Mouse (Mus musculus) liver, adult 2 months (tissue): ENCODE measurements at regions not wholly inside any gene's neighbourhood (a gene's known extent, or its start where the extent isn't known, plus 50 kb on each side); places are given as distances from the start of the nearest gene placed in this dataset.

Source experiments
- DNase-seq: peaks from one replicate; pipeline ENCODE4 v3.0.0-alpha.2; 2011; ENCODE audit warnings: low read depth, low spot score; ENCODE audit errors: extremely low read depth
- H3K27ac ChIP-seq: fragments of 200-500 bp; replicated peaks from 2 replicates; pipeline ENCODE4 v1.5.1; 2012; ENCODE audit warnings: low read depth, mild to moderate bottlenecking, control low read depth, inconsistent platforms, low read length; ENCODE audit not compliant: insufficient read depth
- H3K27me3 ChIP-seq: fragments of 200-500 bp; 2 replicates; pipeline ENCODE4 v1.6.1; 2012; ENCODE audit warnings: mild to moderate bottlenecking, moderate library complexity, low read length, inconsistent platforms; ENCODE audit not compliant: control insufficient read depth, insufficient read depth
- H3K36me3 ChIP-seq: fragments of 200-500 bp; 2 replicates; pipeline ENCODE4 v1.6.1; 2012; ENCODE audit warnings: low read length, inconsistent platforms; ENCODE audit not compliant: control insufficient read depth, insufficient read depth
- H3K4me1 ChIP-seq: fragments of 200-500 bp; 2 replicates; pipeline ENCODE4 v1.6.1; 2011; ENCODE audit warnings: low read length; ENCODE audit not compliant: control insufficient read depth, insufficient read depth
- H3K4me3 ChIP-seq: fragments of 200-500 bp; 2 replicates; pipeline ENCODE4 v1.5.1; 2011; ENCODE audit warnings: low read depth, mild to moderate bottlenecking, control low read depth, low read length, moderate library complexity; ENCODE audit not compliant: insufficient read depth
- H3K79me2 ChIP-seq: fragments of 200-500 bp; 2 replicates; pipeline ENCODE4 v1.6.1; 2012; ENCODE audit warnings: inconsistent platforms, mild to moderate bottlenecking, low read length, moderate library complexity; ENCODE audit not compliant: control insufficient read depth, insufficient read depth
- H3K9ac ChIP-seq: fragments of 200-500 bp; 2 replicates; pipeline ENCODE4 v1.6.1; 2012; ENCODE audit warnings: low read depth, mild to moderate bottlenecking, control low read depth, inconsistent platforms, low read length
- CTCF ChIP-seq: fragments of 200-500 bp; IDR thresholded peaks from 2 replicates; pipeline ENCODE4 v1.5.1; 2011; ENCODE audit warnings: low read depth, low read length, control low read depth
- POLR2A ChIP-seq: fragments of 200-500 bp; IDR thresholded peaks from 2 replicates; pipeline ENCODE4 v1.6.1; 2011; ENCODE audit warnings: low read length, control low read depth; ENCODE audit not compliant: insufficient read depth; ENCODE audit errors: extremely low read depth
- WGBS: fragments of 180-500 bp; shearing (Covaris S2); methylation state at CpG from one replicate; pipeline ENCODE4 v1.1.7; 2018; 5-methylcytosine and 5-hydroxymethylcytosine counted together

GRCm38 (mm10) chr8:46375986-46376385 is 81.5 kb upstream of the Helt start:
- 16% methylated on average over 2 of the region's 2 CpGs for WGBS
- H3K4me3 ChIP-seq = no peak overlapping the region

GRCm38 (mm10) chr8:46384926-46385325 is 85.9 kb upstream of the Acsl1 start:
- 28% methylated on average over 7 of the region's 7 CpGs for WGBS
- Histone ChIP-seq H3K79me2 (no peaks in the 10 kb centered on the region), H3K9ac (peak overlapping the region; percentile 56), H3K27ac (peak overlapping the region; percentile 93), H3K4me1 (peaks cover 27% of the 10 kb centered on the region), H3K36me3 (no peaks in the 10 kb centered on the region), H3K27me3 (no peaks in the 10 kb centered on the region), H3K4me3 (no peak overlapping the region)
- DNase-seq = peak; percentile 88
- TF ChIP-seq POLR2A (no peak), CTCF (no peak)

More at GRCm38 (mm10) chr8:46375986-46376385, 81.5 kb upstream of the Helt start:
- DNase-seq = peak; percentile 99
- peaks cover 3% of the 10 kb centered on the region; the same call in 1 of the 2 replicates for H3K79me2 ChIP-seq
- no peaks in the 10 kb centered on the region for H3K27me3 ChIP-seq
- peak overlapping the region; percentile 58; the same call in 1 of the 2 replicates for H3K9ac ChIP-seq
- H3K27ac ChIP-seq = peak overlapping the region; percentile 100
- no peak for TF ChIP-seq CTCF
- TF ChIP-seq POLR2A = no peak
- H3K4me1 ChIP-seq = peaks cover 12% of the 10 kb centered on the region; the same call in 1 of the 2 replicates
- H3K36me3 ChIP-seq = no peaks in the 10 kb centered on the region; the same call in 1 of the 2 replicates

- H3K79me2 ChIP-seq = no peaks in the 10 kb centered on the region
- peaks cover 27% of the 10 kb centered on the region for H3K4me1 ChIP-seq
- no peaks in the 10 kb centered on the region for H3K36me3 ChIP-seq
- H3K4me3 ChIP-seq = no peak overlapping the region
- H3K9ac ChIP-seq = peak overlapping the region; percentile 33; the same call in 1 of the 2 replicates
- TF ChIP-seq CTCF = no peak
- TF ChIP-seq POLR2A = no peak
- H3K27ac ChIP-seq = peak overlapping the region; percentile 93
- 18% methylated on average over 6 of the region's 6 CpGs for WGBS
- peak; percentile 98 for DNase-seq
- no peaks in the 10 kb centered on the region for H3K27me3 ChIP-seq
Observed at GRCm38 (mm10) chr8:46385806-46386205, 85.0 kb upstream of the Acsl1 start.

GRCm38 (mm10) chr8:46386553-46386952 is 84.3 kb upstream of the Acsl1 start:
- peak; percentile 70 for DNase-seq
- Histone ChIP-seq H3K27me3 (no peaks in the 10 kb centered on the region), H3K4me1 (peaks cover 27% of the 10 kb centered on the region), H3K4me3 (no peak overlapping the region), H3K79me2 (no peaks in the 10 kb centered on the region), H3K36me3 (no peaks in the 10 kb centered on the region), H3K27ac (peak overlapping the region; percentile 93), H3K9ac (peak overlapping the region; percentile 83)
- no peak for TF ChIP-seq CTCF
- no peak for TF ChIP-seq POLR2A
- 27% methylated on average over 4 of the region's 4 CpGs for WGBS

GRCm38 (mm10) chr8:46387037-46387436 is 83.8 kb upstream of the Acsl1 start:
- Histone ChIP-seq H3K79me2 (no peaks in the 10 kb centered on the region), H3K27me3 (no peaks in the 10 kb centered on the region), H3K36me3 (no peaks in the 10 kb centered on the region), H3K9ac (0 out of 2 replicates have a peak overlapping the region, but pooled peaks have one; percentile 24), H3K4me3 (no peak overlapping the region), H3K4me1 (peaks cover 27% of the 10 kb centered on the region), H3K27ac (peak overlapping the region; percentile 84)
- DNase-seq = peak; percentile 99
- 18% methylated on average over 5 of the region's 5 CpGs for WGBS
- TF ChIP-seq POLR2A = no peak
- TF ChIP-seq CTCF = no peak

- no peak overlapping the region for H3K4me3 ChIP-seq
- no peaks in the 10 kb centered on the region for H3K27me3 ChIP-seq
- no peaks in the 10 kb centered on the region for H3K79me2 ChIP-seq
- DNase-seq = no peak
- H3K9ac ChIP-seq = no peak overlapping the region
- no peaks in the 10 kb centered on the region for H3K36me3 ChIP-seq
- 58% methylated on average over 3 of the region's 3 CpGs for WGBS
- peaks cover 27% of the 10 kb centered on the region for H3K4me1 ChIP-seq
- no peak for TF ChIP-seq POLR2A
- no peak for TF ChIP-seq CTCF
- H3K27ac ChIP-seq = peak overlapping the region; percentile 84
Observed at GRCm38 (mm10) chr8:46388421-46388820, 82.4 kb upstream of the Acsl1 start.
